In genomic region chr11:111945806-111946205, GRCm38 (mm10) we compare ENCODE assay signal across 21 mouse cellular contexts.
DNase-seq lines count a peak whose midpoint lies in the region; ATAC-seq and TF ChIP-seq lines count a peak whose summit lies in the region.
"Had no signal": no experiment of that assay in that cellular context is flagged by ENCODE, and none has a peak within 500 bp of the region (broad histone marks: within the 10 kb centered on the region; RNA-seq: fewer than 3 reads in every experiment).

No protein-coding gene starts in this region.

- no peak overlapping the region for H3K9ac ChIP-seq in hindbrain, postnatal 0 days (replicated peaks; ENCODE audit: low read length)
- no peak overlapping the region for H3K9ac ChIP-seq in limb, embryonic 12.5 days (replicated peaks)
- H3K9ac ChIP-seq: embryonic facial prominence, embryonic 15.5 days; forebrain, embryonic 15.5 days; hindbrain, embryonic 13.5 days had no signal

- intact Hi-C loops in left cerebral cortex, postnatal 36 days (cut with DNase I), result no loop called here

- no peaks in the 10 kb centered on the region for H3K27me3 ChIP-seq in hindbrain, embryonic 10.5 days (ENCODE audit: insufficient read depth, poor library complexity, severe bottlenecking)
- no peaks in the 10 kb centered on the region for H3K27me3 ChIP-seq in hindbrain, postnatal 0 days (ENCODE audit: insufficient read depth, low read length)
- H3K27me3 ChIP-seq in limb, embryonic 12.5 days, result no peaks in the 10 kb centered on the region
- H3K27me3 ChIP-seq in limb, embryonic 10.5 days (ENCODE audit: low read depth, poor library complexity, severe bottlenecking), result no peaks in the 10 kb centered on the region
- H3K27me3 ChIP-seq: embryonic facial prominence, embryonic 15.5 days; forebrain, embryonic 15.5 days; hindbrain, embryonic 13.5 days had no signal

- H3K4me2 ChIP-seq in hindbrain, postnatal 0 days (ENCODE audit: low read depth, low read length), result no peak overlapping the region
- no peak overlapping the region for H3K4me2 ChIP-seq in limb, embryonic 12.5 days
- H3K4me2 ChIP-seq: embryonic facial prominence, embryonic 15.5 days; forebrain, embryonic 15.5 days; hindbrain, embryonic 13.5 days had no signal

- peaks cover 10% of the 10 kb centered on the region for H3K4me1 ChIP-seq in hindbrain, embryonic 10.5 days (replicated peaks)
- H3K4me1 ChIP-seq in hindbrain, postnatal 0 days (ENCODE audit: insufficient read depth, low read length), result no peaks in the 10 kb centered on the region
- peaks cover 19% of the 10 kb centered on the region for H3K4me1 ChIP-seq in limb, embryonic 12.5 days (replicated peaks)
- H3K4me1 ChIP-seq in limb, embryonic 10.5 days, result peaks cover 26% of the 10 kb centered on the region
- H3K4me1 ChIP-seq: embryonic facial prominence, embryonic 15.5 days; heart, embryonic 10.5 days had no signal

- no peak for ATAC-seq in hindbrain, postnatal 0 days
- ATAC-seq in limb, embryonic 12.5 days (ENCODE audit: insufficient number of reproducible peaks, insufficient read depth, low FRiP score, low TSS enrichment, low read depth), result no peak
- ATAC-seq: activated CD4-positive, CD25-positive, alpha-beta regulatory T cell, adult 4 months; forebrain, embryonic 15.5 days had no signal

- DNase-seq in hindbrain, embryonic 10.5 days (ENCODE audit: low spot score), result peak; percentile 29
- no peak for DNase-seq in hindbrain, postnatal 0 days (ENCODE audit: low spot score)
- no peak for DNase-seq in limb, embryonic 10.5 days (ENCODE audit: low spot score)
- DNase-seq in embryo, embryonic 11 days, result peak; percentile 46
- peak; percentile 26 for DNase-seq in mesoderm, embryonic 11.5 days (ENCODE audit: low read depth, low spot score)
- no peak for DNase-seq in left cerebral cortex, postnatal 36 days (ENCODE audit: low spot score in 2 of 2)
- DNase-seq: adrenal gland, postnatal 14 days; cerebellum, adult 2 months; cerebellum, postnatal 10 days; gastrocnemius, postnatal 36 days; heart, adult 18-20 months; heart, postnatal 10 days; heart, postnatal 4 days had no signal

- TF ChIP-seq CTCF in hindbrain, postnatal 0 days (IDR thresholded peaks at IDR 0.05; ENCODE audit: low read depth), result no peak

- H3K4me3 ChIP-seq in hindbrain, embryonic 10.5 days, result no peak overlapping the region
- no peak overlapping the region for H3K4me3 ChIP-seq in hindbrain, postnatal 0 days (ENCODE audit: low read length)
- no peak overlapping the region for H3K4me3 ChIP-seq in limb, embryonic 12.5 days (replicated peaks)
- H3K4me3 ChIP-seq in limb, embryonic 10.5 days, result no peak overlapping the region
- H3K4me3 ChIP-seq: embryonic facial prominence, embryonic 15.5 days; erythroblast, embryonic 14.5 days; forebrain, embryonic 10.5 days; forebrain, embryonic 15.5 days; heart, embryonic 10.5 days; hindbrain, embryonic 13.5 days had no signal

- no peaks in the 10 kb centered on the region for H3K9me3 ChIP-seq in hindbrain, embryonic 10.5 days
- H3K9me3 ChIP-seq in hindbrain, postnatal 0 days (ENCODE audit: low read length), result no peaks in the 10 kb centered on the region
- no peaks in the 10 kb centered on the region for H3K9me3 ChIP-seq in limb, embryonic 12.5 days
- no peaks in the 10 kb centered on the region for H3K9me3 ChIP-seq in limb, embryonic 10.5 days (replicated peaks)
- H3K9me3 ChIP-seq: embryonic facial prominence, embryonic 15.5 days; forebrain, embryonic 10.5 days; forebrain, embryonic 15.5 days; heart, embryonic 10.5 days; hindbrain, embryonic 13.5 days had no signal

- peak overlapping the region; percentile 35; the same call in 1 of the 2 replicates for H3K27ac ChIP-seq in hindbrain, embryonic 10.5 days
- no peak overlapping the region for H3K27ac ChIP-seq in hindbrain, postnatal 0 days
- 0 out of 2 replicates have a peak overlapping the region, but pooled peaks have one; percentile 41 for H3K27ac ChIP-seq in limb, embryonic 12.5 days
- H3K27ac ChIP-seq in limb, embryonic 10.5 days, result no peak overlapping the region
- H3K27ac ChIP-seq: embryonic facial prominence, embryonic 15.5 days; forebrain, embryonic 10.5 days; forebrain, embryonic 15.5 days; heart, embryonic 10.5 days; hindbrain, embryonic 13.5 days had no signal

- H3K36me3 ChIP-seq in hindbrain, embryonic 10.5 days, result no peaks in the 10 kb centered on the region
- no peaks in the 10 kb centered on the region for H3K36me3 ChIP-seq in hindbrain, postnatal 0 days (ENCODE audit: insufficient read depth, low read length)
- no peaks in the 10 kb centered on the region for H3K36me3 ChIP-seq in limb, embryonic 12.5 days
- H3K36me3 ChIP-seq in limb, embryonic 10.5 days, result no peaks in the 10 kb centered on the region
- H3K36me3 ChIP-seq: embryonic facial prominence, embryonic 15.5 days; forebrain, embryonic 10.5 days; forebrain, embryonic 15.5 days; heart, embryonic 10.5 days; hindbrain, embryonic 13.5 days had no signal

Comparison
In these comparisons a context has a peak if more than half of its experiments do, and no peak if none do; other contexts are left out.
1. DNase-seq: peak in hindbrain, embryonic 10.5 days (single experiment), embryo, embryonic 11 days (single experiment) and mesoderm, embryonic 11.5 days (single experiment); none in hindbrain, postnatal 0 days (single experiment), limb, embryonic 10.5 days (single experiment) and left cerebral cortex, postnatal 36 days (0 of 2).
2. H3K27ac ChIP-seq: peak in hindbrain, embryonic 10.5 days (single experiment) and limb, embryonic 12.5 days (single experiment); none in hindbrain, postnatal 0 days (single experiment) and limb, embryonic 10.5 days (single experiment).